Mouse (Mus musculus) cerebellum, postnatal 25 days (tissue): ENCODE data around the gene Snx17.
A peak's percentile ranks its signal among the peaks of the same experiment; 100 is the strongest.
"Not testable (repeated sequence)": the region's sequence is repeated elsewhere in the genome, so short reads cannot be mapped to it uniquely, and the experiment has no call there.

ENCODE experiments used
- DNase-seq, 2 experiments: peaks; one replicate each; pipeline ENCODE4 v3.0.0; 2021; ENCODE audit warnings: mixed read lengths in 2 of 2

Snx17 gene

GRCm38 (mm10) chr5:31197072-31197471 is 4.0 kb downstream of the Snx17 start:
- DNase-seq: peak in 1 of 2 experiments; percentile 13

GRCm38 (mm10) chr5:31198170-31198569 is 5.1 kb downstream of the Snx17 start:
- DNase-seq: peak in 1 of 2 experiments; percentile 24

- DNase-seq: no peak
These were observed 5.7 kb downstream of the Snx17 start for GRCm38 (mm10) chr5:31198616-31199320.

- DNase-seq: peak in 1 of 2 experiments; percentile 42
These were observed 6.4 kb downstream of the Snx17 start for GRCm38 (mm10) chr5:31199321-31199892.

GRCm38 (mm10) chr5:31199893-31200292 is 6.9 kb downstream of the Snx17 start:
- no peak for DNase-seq

- peak; percentile 36 to 54 for DNase-seq
These were observed 7.3 kb downstream of the Snx17 start for GRCm38 (mm10) chr5:31200327-31200768.

- DNase-seq: no peak
These were observed 8.2 kb downstream of the Snx17 start for GRCm38 (mm10) chr5:31201042-31201741.

GRCm38 (mm10) chr5:31201742-31202590 is 8.9 kb downstream of the Snx17 start, which contains the start of gene Zfp513:
TSS of gene Zfp513 (minus strand) at chr5:31202303.
- peak; percentile 94 to 95 for DNase-seq

- DNase-seq: peak in 1 of 2 experiments; percentile 26
These were observed 9.9 kb downstream of the Snx17 start for GRCm38 (mm10) chr5:31202933-31203332.

- DNase-seq: no peak
These were observed 10.8 kb downstream of the Snx17 start for GRCm38 (mm10) chr5:31203866-31204265.

- DNase-seq: no peak
These were observed 11.4 kb downstream of the Snx17 start for GRCm38 (mm10) chr5:31204421-31204820.

- not testable (repeated sequence) for DNase-seq
These were observed 23.5 kb downstream of the Snx17 start for GRCm38 (mm10) chr5:31216554-31216953.

GRCm38 (mm10) chr5:31218294-31218693 is 25.3 kb downstream of the Snx17 start:
- DNase-seq: no peak

- DNase-seq: peak in 1 of 2 experiments; percentile 34
These were observed 26.0 kb downstream of the Snx17 start for GRCm38 (mm10) chr5:31219070-31219469.

GRCm38 (mm10) chr5:31219474-31219873 is 26.4 kb downstream of the Snx17 start:
- no peak for DNase-seq

GRCm38 (mm10) chr5:31219911-31220447 is 27.0 kb downstream of the Snx17 start:
- DNase-seq: no peak

- peak; percentile 96 to 99 for DNase-seq
These were observed 27.6 kb downstream of the Snx17 start, which contains the start of gene Ppm1g for GRCm38 (mm10) chr5:31220448-31221303. TSS of gene Ppm1g (minus strand) at chr5:31220687.

- peak; percentile 12 to 47 for DNase-seq
These were observed 28.4 kb downstream of the Snx17 start for GRCm38 (mm10) chr5:31221304-31221945.

GRCm38 (mm10) chr5:31222696-31223095 is 29.7 kb downstream of the Snx17 start:
- DNase-seq: peak in 1 of 2 experiments; percentile 17

GRCm38 (mm10) chr5:31226641-31227040 is 33.6 kb downstream of the Snx17 start:
- DNase-seq: no peak
